Mouse (Mus musculus) retina, embryonic 14.5 days (tissue): ENCODE measurements around the gene Scn10a.

Experiments
- DNase-seq: peaks from one replicate; pipeline ENCODE4 v3.0.0-alpha.2; 2015; ENCODE audit warnings: low spot score

Gene Scn10a

DNA sequence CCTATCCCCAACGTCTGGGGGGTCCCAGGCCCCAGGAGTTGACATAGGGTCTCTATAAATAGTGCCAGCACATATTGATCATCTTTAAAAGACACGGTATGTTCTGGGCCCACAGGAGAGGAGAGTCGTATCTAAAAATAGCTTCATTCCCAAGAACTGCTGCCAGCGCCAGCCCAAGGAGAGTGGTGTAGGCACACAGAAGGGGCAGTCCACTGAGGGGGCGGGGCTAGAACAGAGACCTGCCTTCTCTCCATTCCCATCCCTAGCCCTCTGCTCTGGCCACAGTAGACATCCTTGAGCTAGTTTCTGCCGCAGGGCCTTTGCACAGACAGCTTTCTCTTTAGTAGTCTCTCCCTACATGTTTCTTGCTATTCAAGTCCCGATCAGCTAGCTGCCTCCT, 144.8 kb downstream of the Scn10a start:
- DNase-seq = no peak

DNA sequence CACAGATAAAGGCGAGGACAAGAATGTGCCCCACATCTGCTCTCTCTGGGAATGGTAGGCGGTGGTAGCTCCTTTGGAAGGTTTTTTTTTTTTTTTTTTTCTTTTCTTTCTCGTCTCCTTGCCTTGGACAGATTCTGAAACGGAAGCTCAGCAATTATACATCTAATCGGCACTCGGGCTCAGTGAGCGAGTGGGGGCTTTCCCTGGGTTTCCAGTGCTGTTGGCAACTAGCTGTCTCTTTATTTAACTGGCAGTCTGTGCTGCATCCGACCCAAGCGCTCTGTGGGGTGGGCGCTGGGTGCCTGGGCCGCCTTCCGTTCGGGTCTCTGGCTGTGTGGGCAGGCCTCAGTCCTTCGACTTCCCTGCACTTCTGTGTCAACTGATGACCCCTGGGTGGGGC, 146.1 kb downstream of the Scn10a start:
- DNase-seq = no peak

DNA sequence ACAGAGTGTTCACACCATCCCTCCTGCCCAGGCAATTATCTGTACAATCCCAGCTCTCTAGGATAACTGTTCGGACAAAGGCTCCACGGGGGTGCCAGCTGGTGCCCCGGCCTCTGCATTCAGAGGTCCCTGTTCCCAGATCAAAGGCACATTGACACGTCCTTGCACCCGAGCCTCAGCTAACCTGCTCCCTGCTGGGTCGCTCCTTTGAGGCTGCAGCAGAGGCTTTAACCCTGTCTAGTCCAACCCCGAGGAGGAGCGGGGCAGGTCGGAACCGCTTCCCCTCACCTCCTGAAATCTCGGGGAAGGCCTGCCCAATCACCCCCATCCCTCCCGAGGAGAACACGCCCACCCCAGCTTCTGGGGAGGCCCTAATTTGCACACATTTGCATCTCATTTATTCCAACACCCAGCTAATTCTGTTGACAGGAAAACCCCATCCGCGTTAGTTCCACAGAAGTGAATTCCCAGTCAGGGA, 147.7 kb downstream of the Scn10a start:
- DNase-seq = peak; percentile 78

DNA sequence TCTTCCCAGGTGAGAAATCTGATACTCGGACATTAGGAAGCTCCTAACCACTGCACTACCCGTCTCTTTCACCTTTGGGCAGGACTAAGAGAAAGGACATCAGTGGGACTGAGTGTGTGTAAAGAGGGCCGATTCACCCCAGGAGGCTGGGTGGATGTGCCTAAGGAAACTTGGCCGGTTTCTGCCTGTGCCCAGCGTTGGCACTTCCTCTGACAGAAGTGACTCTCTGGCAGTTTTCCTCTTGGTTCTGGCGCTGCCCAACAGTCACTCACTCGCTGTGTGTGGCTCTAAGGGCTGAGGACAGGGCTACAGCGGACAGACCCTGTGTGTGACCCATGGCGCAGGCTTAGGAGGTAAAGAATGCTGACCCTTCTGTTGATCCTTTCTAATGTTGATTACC, 148.5 kb downstream of the Scn10a start:
- DNase-seq = no peak

DNA sequence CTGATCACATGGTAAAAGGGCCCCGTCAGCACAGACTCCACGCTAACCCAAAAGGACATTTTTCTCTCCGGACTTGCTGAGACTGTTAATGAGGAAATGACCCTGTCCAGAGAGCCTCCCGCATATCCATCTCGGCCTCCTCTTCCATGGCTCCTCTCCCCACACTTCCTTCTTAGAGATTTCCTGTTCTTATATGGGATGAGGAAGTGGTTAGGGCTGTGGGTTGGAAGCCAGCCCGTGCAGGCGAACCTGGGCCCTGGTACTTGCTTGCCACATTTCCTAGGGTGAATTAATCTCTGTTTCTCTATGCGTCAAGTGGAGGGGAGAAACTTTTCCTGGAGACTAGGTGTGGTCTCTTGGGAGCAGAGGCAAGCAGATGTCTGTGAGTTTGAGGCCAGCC, 150.4 kb downstream of the Scn10a start:
- no peak for DNase-seq

DNA sequence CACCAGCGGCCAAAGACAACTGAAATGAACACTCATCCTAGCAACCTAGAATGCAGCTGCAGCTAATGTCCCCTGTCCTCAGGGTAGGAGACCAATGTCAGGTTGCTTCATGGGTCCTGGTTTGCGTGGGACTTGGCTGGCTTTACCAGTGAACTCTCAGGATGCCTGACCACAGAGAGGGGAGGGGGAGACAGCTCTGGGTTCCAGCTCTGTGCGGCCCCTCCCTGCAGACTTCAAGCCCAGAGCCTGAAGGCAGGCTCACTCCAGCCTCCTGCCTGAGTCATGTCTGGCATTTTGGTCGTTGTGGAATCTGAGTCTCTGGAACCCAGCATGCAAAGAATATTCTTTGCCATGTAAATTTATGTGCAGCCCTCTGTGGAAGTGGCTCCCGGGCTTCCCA, 151.3 kb downstream of the Scn10a start:
- no peak for DNase-seq

DNA sequence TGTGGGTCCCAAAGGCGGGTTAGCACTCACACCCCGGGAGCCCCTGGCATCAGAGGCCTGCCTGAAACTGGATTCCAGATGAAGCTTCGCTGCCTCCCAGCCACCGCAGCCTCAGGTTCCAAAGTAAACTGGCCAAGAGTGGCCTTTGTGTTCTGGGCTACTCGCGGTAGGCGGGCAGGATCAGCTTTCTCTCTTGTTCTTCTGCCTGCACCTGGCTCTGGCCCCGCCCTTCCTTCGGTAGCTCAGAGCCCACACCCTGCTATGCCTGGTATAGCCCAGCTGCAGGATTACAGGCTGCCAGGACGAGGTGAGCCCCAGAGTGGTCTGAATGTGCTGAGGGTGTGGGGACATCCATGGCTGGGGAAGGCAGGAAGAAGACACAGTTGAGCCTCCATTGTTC, 152.9 kb downstream of the Scn10a start:
- DNase-seq = no peak

DNA sequence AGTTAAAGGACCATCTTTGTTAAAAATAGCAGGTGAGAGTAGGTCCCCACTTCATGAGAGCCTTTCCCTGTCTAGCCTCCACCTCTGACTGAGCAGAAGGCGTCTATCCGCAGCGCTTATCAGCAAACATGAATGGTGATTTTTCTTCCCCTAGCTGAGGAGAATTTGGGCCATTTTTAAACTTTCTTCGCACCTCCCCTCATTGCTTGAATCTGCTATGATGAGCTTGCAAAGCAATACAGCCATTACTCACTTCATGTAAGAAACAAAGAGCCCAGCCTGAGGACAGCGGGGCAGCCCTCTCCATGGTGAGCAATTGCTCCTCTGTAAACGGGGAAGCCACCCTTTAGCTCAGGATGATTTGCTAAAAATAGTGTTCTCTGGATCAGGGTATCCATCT, 154.3 kb downstream of the Scn10a start:
- DNase-seq = no peak

DNA sequence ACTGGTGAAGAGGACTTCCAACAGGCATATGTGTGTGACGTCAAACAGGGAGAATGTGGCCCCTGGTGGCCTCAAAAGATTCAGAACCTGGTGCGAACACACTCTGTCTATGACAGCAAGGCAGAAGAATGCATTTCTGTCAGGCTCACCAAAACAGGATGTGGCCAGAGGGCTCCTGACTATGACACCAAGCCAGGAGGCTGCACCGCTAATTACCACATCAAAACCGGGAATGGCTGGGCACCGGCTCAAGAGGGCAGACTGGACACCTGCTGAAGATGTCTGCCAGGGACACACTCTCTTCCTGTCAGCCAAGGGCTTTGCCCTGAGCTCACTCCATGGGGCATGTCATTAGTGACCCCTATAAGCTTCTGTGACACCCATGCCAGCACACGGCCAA, 155.5 kb downstream of the Scn10a start:
- no peak for DNase-seq

DNA sequence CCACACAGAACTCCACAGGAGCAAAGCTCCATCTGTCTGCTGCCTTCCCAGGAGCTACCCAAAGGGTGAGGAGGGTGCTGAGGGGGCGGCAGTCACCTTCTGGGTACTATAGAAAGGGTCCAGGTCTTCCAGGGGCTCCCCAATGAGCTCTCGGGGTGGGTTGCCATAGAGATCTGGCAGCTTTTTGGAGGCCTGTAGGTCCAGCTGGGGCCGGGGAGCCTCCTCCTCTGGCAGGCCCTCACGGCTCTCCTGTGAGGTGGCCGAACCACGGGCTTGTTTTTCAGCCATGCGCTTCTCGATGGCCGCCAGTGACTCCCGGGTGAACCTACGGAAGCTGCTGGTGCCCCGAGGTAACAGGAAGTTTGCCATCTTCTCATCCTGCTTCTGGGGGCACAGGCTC, 156.9 kb downstream of the Scn10a start:
- DNase-seq = no peak

DNA sequence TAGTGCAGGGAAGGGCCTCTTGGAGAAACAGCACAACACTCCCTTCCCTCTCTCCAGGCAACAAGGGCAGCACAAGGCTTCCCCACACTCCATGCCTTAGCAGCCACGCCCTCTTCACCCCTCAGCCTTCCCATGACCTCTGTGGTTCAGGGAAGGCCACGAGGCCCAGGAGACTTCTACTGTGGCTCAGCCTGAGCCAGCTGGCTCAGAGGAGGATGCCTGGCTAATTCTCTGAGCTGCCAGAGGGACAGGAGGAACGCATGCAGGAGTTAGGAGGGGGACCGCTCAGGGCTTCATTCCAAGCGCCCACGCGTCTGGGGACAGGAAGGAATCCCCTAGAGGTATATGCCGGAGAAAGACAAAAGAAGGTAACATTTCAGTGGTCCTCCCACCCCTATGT, 157.4 kb downstream of the Scn10a start:
- no peak for DNase-seq

DNA sequence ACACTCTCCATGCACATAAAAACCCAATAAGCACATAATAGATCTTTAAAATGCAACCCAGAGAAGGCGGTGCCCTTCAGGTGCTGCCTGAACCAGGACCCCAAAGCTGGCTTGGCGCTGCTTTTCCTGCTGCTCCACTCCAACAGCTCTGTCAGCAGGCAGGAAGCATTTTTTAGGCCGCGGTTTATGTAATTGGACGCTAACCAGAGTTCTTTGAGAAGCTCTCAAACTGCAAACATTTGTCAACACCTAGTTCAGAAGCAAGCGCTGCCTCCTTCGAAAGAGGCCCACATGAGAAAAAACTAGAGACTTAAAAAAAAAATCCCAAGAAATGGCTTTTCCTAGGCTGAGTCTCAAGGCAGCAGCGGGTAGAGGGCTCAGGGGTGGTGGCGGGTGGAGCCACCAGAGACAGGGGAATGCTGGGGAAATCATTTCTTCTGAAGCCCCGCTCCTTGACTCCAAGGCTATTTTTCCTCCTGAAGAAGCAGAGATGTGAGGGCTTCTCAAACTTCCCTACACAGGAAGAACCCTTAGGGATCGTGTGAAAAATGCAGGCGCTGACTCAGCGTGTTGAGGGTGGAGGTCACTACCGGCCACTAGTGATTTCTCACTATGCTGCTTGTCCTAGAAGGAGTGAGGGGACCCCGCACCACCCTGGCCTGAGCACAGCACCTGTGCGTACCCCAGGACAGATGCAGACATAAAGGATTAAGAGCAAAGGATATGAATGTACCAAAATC, 159.4 kb downstream of the Scn10a start:
- DNase-seq = no peak
